Mouse (Mus musculus) cerebellum, adult 2 months (tissue): ENCODE data around the gene Dnttip1.

Source experiments
- CTCF ChIP-seq: fragments of 200-500 bp; IDR thresholded peaks from 2 replicates; pipeline ENCODE4 v1.5.1; 2011; ENCODE audit warnings: low read depth, mild to moderate bottlenecking, control low read depth, low read length, moderate library complexity, borderline replicate concordance; ENCODE audit not compliant: insufficient read depth
- POLR2A ChIP-seq: fragments of 200-500 bp; IDR thresholded peaks from 2 replicates; pipeline ENCODE4 v1.6.1; 2011; ENCODE audit warnings: low read length, control low read depth, borderline replicate concordance; ENCODE audit not compliant: insufficient read depth

- TF ChIP-seq CTCF (no peak), POLR2A (no peak)
Measured at GRCm38 (mm10) chr2:164776801-164777200, 31.0 kb downstream of the Dnttip1 start.
